Mouse (Mus musculus) erythroblast, embryonic 14.5 days (primary cell): ENCODE results near the gene Slc11a2. TPM values are rescaled to one million over a fixed set of nuclear protein-coding genes. Genes with fewer than 3 reads are reported as not detected.
"Not testable (repeated sequence)": the region's sequence is repeated elsewhere in the genome, so short reads cannot be mapped to it uniquely, and the experiment has no call there.

Experiments
- H3K27me3 ChIP-seq: 2 replicates; pipeline ENCODE4 v1.6.1; 2012; ENCODE audit warnings: inconsistent platforms; ENCODE audit not compliant: control insufficient read depth
- H3K36me3 ChIP-seq: 2 replicates; pipeline ENCODE4 v1.6.1; 2012; ENCODE audit warnings: mild to moderate bottlenecking, inconsistent platforms; ENCODE audit not compliant: control insufficient read depth
- H3K4me1 ChIP-seq: 2 replicates; pipeline ENCODE4 v1.6.1; 2012; ENCODE audit warnings: inconsistent platforms; ENCODE audit not compliant: control insufficient read depth
- H3K4me3 ChIP-seq: replicated peaks from 2 replicates; pipeline ENCODE3; 2012; ENCODE audit warnings: moderate library complexity, mild to moderate bottlenecking, inconsistent platforms
- H3K9me3 ChIP-seq: 2 replicates; pipeline ENCODE4 v1.6.1; 2012; ENCODE audit warnings: low read length, inconsistent platforms, mixed read lengths; ENCODE audit not compliant: control insufficient read depth
- GATA1 ChIP-seq: IDR thresholded peaks from 2 replicates; pipeline ENCODE4 v1.6.1; 2012; ENCODE audit warnings: low read length, inconsistent platforms, mixed read lengths
- TAL1 ChIP-seq: IDR thresholded peaks from 3 replicates; pipeline ENCODE4 v1.6.1; 2012; ENCODE audit warnings: low read length, inconsistent platforms, mixed read lengths
- polyA plus RNA-seq: library from polyadenylated mRNA; stranded (reverse); fragments of >175 nt; gene quantifications from 2 replicates; pipeline ENCODE4 v1.2.3, GENCODE M21; 2012

Gene Slc11a2
- polyA plus RNA-seq, 1 experiment = 1.8 TPM

- H3K36me3 ChIP-seq = peaks cover 39% of the 10 kb centered on the region
- no peak overlapping the region for H3K4me3 ChIP-seq
- peaks cover 25% of the 10 kb centered on the region for H3K4me1 ChIP-seq
- TF ChIP-seq GATA1 (no peak), TAL1 (no peak)
- no peaks in the 10 kb centered on the region for H3K27me3 ChIP-seq
- H3K9me3 ChIP-seq = no peaks in the 10 kb centered on the region
Measured at GRCm38 (mm10) chr15:100385705-100386104, 39.2 kb downstream of the Slc11a2 start.

- Histone ChIP-seq H3K27me3 (no peaks in the 10 kb centered on the region), H3K36me3 (no peaks in the 10 kb centered on the region), H3K4me1 (peaks cover 4% of the 10 kb centered on the region), H3K4me3 (no peak overlapping the region), H3K9me3 (no peaks in the 10 kb centered on the region)
- TF ChIP-seq TAL1 (no peak), GATA1 (no peak)
Measured at GRCm38 (mm10) chr15:100380104-100380503, 44.8 kb downstream of the Slc11a2 start.

GRCm38 (mm10) chr15:100379658-100380057, 45.2 kb downstream of the Slc11a2 start:
- Histone ChIP-seq H3K27me3 (no peaks in the 10 kb centered on the region), H3K36me3 (no peaks in the 10 kb centered on the region), H3K4me3 (no peak overlapping the region), H3K4me1 (peaks cover 4% of the 10 kb centered on the region), H3K9me3 (no peaks in the 10 kb centered on the region)
- TF ChIP-seq GATA1 (no peak), TAL1 (no peak)

- not testable (repeated sequence) for H3K36me3 ChIP-seq
Measured at GRCm38 (mm10) chr15:100377847-100378505, 46.9 kb downstream of the Slc11a2 start.

GRCm38 (mm10) chr15:100375066-100375465, 49.8 kb downstream of the Slc11a2 start:
- Histone ChIP-seq H3K4me1 (peaks cover 2% of the 10 kb centered on the region; the same call in 1 of the 2 replicates), H3K27me3 (no peaks in the 10 kb centered on the region), H3K36me3 (no peaks in the 10 kb centered on the region), H3K4me3 (no peak overlapping the region), H3K9me3 (no peaks in the 10 kb centered on the region; the same call in 1 of the 2 replicates)
- TF ChIP-seq GATA1 (no peak), TAL1 (no peak)

More at GRCm38 (mm10) chr15:100377847-100378505, 46.9 kb downstream of the Slc11a2 start:
- H3K27me3 ChIP-seq, H3K4me3 ChIP-seq, H3K9me3 ChIP-seq, H3K4me1 ChIP-seq: not testable (repeated sequence)

- H3K4me1 ChIP-seq = no peaks in the 10 kb centered on the region
- H3K27me3 ChIP-seq = peaks cover 3% of the 10 kb centered on the region; the same call in 1 of the 2 replicates
- H3K36me3 ChIP-seq = no peaks in the 10 kb centered on the region
- no peak overlapping the region for H3K4me3 ChIP-seq
- H3K9me3 ChIP-seq = no peaks in the 10 kb centered on the region; the same call in 1 of the 2 replicates
- TF ChIP-seq GATA1 (no peak), TAL1 (no peak)
Measured at GRCm38 (mm10) chr15:100367119-100367518, 57.8 kb downstream of the Slc11a2 start.

GRCm38 (mm10) chr15:100365967-100366366, 58.9 kb downstream of the Slc11a2 start:
- not testable (repeated sequence) for H3K9me3 ChIP-seq, H3K4me1 ChIP-seq, H3K4me3 ChIP-seq, H3K36me3 ChIP-seq, H3K27me3 ChIP-seq

- Histone ChIP-seq H3K36me3 (no peaks in the 10 kb centered on the region), H3K4me3 (no peak within 1 kb of the TSS), H3K27me3 (no peaks in the 10 kb centered on the region), H3K4me1 (no peaks in the 10 kb centered on the region), H3K9me3 (no peaks in the 10 kb centered on the region; the same call in 1 of the 2 replicates)
- TF ChIP-seq GATA1 (no peak), TAL1 (no peak)
Measured at GRCm38 (mm10) chr15:100364242-100364641, 60.6 kb downstream of the Slc11a2 start, which contains the start of gene Higd1c. Gene Higd1c, plus strand, starts transcription at chr15:100364542.

- 0 out of 2 replicates have a peak, but pooled peaks cover 4% of the 10 kb centered on the region for H3K27me3 ChIP-seq
- H3K9me3 ChIP-seq = no peaks in the 10 kb centered on the region
- TF ChIP-seq TAL1 = no peak
- TF ChIP-seq GATA1 = no peak
- H3K36me3 ChIP-seq = no peaks in the 10 kb centered on the region
- H3K4me1 ChIP-seq = no peaks in the 10 kb centered on the region
- no peak overlapping the region for H3K4me3 ChIP-seq
Measured at GRCm38 (mm10) chr15:100355876-100356275, 69.0 kb downstream of the Slc11a2 start.

- H3K27me3 ChIP-seq, H3K4me3 ChIP-seq, H3K4me1 ChIP-seq, H3K9me3 ChIP-seq, H3K36me3 ChIP-seq: not testable (repeated sequence)
Measured at GRCm38 (mm10) chr15:100353399-100353798, 71.5 kb downstream of the Slc11a2 start.
